Mouse (Mus musculus) bone marrow, adult 2 months (tissue): ENCODE measurements around the gene Tmem115.

Source experiments
- CTCF ChIP-seq: fragments of 200-500 bp; IDR thresholded peaks from 2 replicates; pipeline ENCODE4 v1.5.1; 2011; ENCODE audit warnings: low read length, control low read depth; ENCODE audit not compliant: control insufficient read depth, insufficient read depth
- POLR2A ChIP-seq: fragments of 200-500 bp; IDR thresholded peaks from 2 replicates; pipeline ENCODE4 v1.6.1; 2011; ENCODE audit warnings: low read depth, mild to moderate bottlenecking, control low read depth, low read length, borderline replicate concordance; ENCODE audit not compliant: control insufficient read depth

DNA sequence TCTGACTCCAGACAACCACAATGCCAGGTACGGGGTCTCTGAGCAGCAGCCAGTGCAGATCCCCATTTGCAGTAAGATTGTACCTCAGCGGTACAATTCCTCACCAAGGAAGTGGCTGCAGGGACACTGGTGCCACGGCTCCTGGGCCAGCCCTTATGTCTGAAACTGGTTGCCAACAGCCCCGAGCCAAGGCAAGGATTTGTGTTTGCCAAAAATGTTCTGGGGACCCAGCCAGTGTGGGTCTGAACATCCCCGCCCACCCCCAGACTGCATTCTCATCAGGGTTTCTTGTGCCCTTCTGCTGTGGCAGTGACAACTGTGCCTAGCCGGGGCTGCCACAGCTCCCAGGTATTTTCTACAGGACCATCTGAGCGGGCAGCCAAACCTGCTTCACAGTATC, 4.5 kb downstream of the Tmem115 start:
- TF ChIP-seq CTCF (no peak), POLR2A (no peak)
